Mouse (Mus musculus): ENCODE results near the gene Ccnk. TPM values are rescaled to one million over a fixed set of nuclear protein-coding genes. Genes with fewer than 3 reads are reported as not detected.

Gene Ccnk
- 10 to 100 TPM; 88.0 to 91.8 TPM for total RNA-seq (2021)
- long read RNA-seq, experiment 1, partial matches to known transcripts: 0 of 24 reads
- long read RNA-seq, experiment 1, other reads (novel, unspliced or antisense): 23 of 24 reads
- long read RNA-seq, experiment 2, partial matches to known transcripts: 0 of 35 reads
- long read RNA-seq, experiment 2, other reads (novel, unspliced or antisense): 34 of 35 reads

GRCm38 (mm10) chr12:108179321-108180266 lies at the start of gene Ccnk:
Ccnk (plus strand) TSS chr12:108179579.
- peak; percentile 98 to 99 for DNase-seq

DNA sequence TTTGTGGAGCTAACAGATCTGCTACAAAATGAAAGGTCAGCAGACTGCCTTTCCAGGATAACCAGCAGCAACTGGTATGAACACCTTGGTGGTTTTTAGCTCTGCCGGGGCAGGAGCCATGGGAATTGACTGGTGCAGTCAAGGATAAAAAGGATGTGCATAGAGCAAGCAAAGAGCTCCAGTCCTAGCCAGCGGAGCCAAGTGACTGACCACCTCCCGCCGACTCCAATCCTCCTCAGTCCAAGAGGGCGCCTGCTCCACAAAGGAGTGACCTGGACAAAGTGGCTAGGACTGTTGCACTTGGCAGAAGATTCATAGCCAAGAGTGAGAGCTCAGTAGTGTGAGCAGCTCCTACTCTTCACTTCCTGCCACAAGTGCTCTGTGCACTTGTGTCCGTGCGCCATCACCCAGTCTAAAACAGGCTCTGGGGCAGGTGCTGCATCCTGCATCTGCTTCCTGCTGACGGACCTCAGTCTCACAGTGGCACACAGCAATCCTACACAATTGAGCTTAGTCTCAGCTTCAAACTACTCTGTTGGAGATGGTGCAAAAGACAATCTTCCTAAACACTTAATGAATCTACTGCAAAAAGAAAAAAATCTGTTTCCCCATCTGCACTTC lies 46.8 kb upstream of the Ccnk start:
- intact Hi-C loops (cut with DNase I): no loop called here
- DNase-seq: no peak

More at GRCm38 (mm10) chr12:108179321-108180266, at the start of gene Ccnk:
- intact Hi-C loops (cut with DNase I): no loop called here

- intact Hi-C loops (cut with DNase I): no loop called here
- DNase-seq: no peak
Observed at GRCm38 (mm10) chr12:108133181-108133580, 46.2 kb upstream of the Ccnk start.

- peak in 1 of 2 experiments; percentile 50 for DNase-seq
- intact Hi-C loops (cut with DNase I): no loop called here
Observed at GRCm38 (mm10) chr12:108135610-108136208, 43.7 kb upstream of the Ccnk start.

GRCm38 (mm10) chr12:108143624-108144498 lies 35.5 kb upstream of the Ccnk start:
- DNase-seq: peak in 1 of 2 experiments; percentile 26
- intact Hi-C loops (cut with DNase I): no loop called here

DNA sequence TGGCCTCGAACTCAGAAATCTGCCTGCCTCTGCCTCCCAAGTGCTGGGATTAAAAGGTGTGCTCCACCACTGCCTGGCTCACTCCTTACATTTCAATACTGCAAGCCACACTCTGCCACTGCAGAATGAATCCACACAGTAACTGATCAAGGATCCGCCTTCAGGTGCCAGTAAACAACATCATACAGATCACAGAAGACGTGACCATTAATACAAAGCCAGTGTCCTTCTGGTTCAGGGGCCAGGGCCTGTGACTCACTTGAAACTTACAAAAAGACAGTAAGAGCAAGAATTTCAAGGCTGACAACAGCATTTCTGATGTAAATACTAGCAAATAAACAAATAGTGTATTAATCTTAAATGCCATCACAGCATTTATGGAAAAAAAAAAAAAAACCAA lies 34.2 kb upstream of the Ccnk start:
- intact Hi-C loops (cut with DNase I): no loop called here
- DNase-seq: no peak

GRCm38 (mm10) chr12:108149764-108150163 lies 29.6 kb upstream of the Ccnk start:
- DNase-seq: no peak
- intact Hi-C loops (cut with DNase I): no loop called here

DNA sequence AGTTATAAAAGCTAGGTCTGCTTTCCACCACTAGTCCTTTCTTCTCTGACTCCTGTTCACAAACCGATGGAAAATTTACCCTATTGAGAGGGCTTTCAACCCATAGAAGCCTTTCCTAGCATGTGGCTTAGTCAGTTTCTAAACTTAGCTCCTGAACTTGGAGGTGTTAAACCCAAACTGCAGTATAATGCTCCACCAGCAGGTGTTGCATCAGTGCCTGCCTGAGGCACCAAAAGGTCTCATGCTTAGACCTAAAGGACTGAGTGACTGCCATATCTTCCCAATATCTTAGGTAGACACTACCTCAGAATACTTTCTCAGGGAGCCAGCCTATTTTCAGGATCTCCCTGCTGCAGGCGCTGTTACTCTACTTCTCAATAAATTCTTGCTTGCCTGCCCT lies 26.6 kb upstream of the Ccnk start:
- no peak for DNase-seq
- intact Hi-C loops (cut with DNase I): no loop called here

- no peak for DNase-seq
- intact Hi-C loops (cut with DNase I): loop anchor here (5.0 kb wide), 1 partner anchor 118 kb away; no protein-coding TSS in a partner anchor
Observed at GRCm38 (mm10) chr12:108159863-108160262, 19.5 kb upstream of the Ccnk start.

GRCm38 (mm10) chr12:108162036-108162435 lies 17.3 kb upstream of the Ccnk start:
- DNase-seq: no peak
- intact Hi-C loops (cut with DNase I): loop anchor here (5.0 kb wide), 1 partner anchor 120 kb away; no protein-coding TSS in a partner anchor

- no peak for DNase-seq
- intact Hi-C loops (cut with DNase I): loop anchor here (5.0 kb wide), 1 partner anchor 121 kb away; no protein-coding TSS in a partner anchor
Observed at GRCm38 (mm10) chr12:108163706-108164105, 15.7 kb upstream of the Ccnk start.

- intact Hi-C loops (cut with DNase I): no loop called here
- no peak for DNase-seq
Observed at GRCm38 (mm10) chr12:108168909-108169308, 10.5 kb upstream of the Ccnk start.

DNA sequence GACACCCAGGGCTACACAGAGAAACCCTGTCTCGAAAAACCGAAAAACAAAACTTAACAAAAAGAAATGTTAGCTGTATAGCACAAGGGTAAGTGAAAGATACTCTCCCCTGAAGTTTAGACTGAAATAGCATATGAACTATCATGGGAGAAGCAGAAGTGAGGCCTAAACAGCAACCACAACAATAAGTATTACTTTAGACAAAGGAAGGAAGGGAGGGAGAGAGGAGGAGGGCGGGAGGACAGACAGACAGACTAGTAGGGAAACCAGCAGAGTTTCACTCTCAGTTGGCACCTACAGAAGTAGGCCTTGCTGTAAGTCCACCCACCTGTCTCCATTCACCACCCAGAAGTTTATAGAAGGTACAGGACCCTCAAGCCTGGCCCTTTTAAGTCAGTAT lies 8.9 kb upstream of the Ccnk start:
- intact Hi-C loops (cut with DNase I): no loop called here
- no peak for DNase-seq

- intact Hi-C loops (cut with DNase I): no loop called here
- no peak for DNase-seq
Observed at GRCm38 (mm10) chr12:108171336-108171735, 8.0 kb upstream of the Ccnk start.

DNA sequence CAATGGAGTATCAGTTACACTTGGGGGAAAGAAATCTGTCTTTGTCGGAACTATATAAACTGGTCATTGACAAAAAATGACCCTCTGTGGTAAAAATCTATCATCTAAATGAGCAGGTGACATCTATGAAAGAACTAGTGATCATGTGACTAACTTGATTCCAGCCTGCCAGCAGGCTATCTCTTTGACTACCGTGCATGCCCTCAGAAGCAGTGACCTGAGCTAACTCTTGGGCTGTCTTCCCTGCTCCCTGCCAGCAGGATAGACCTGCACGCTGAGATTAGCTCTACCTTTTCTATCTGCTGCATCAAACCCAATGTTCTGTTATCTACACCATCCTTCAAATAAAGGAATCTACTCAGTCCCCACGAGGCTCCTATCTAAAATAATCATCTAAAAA lies 6.7 kb upstream of the Ccnk start:
- intact Hi-C loops (cut with DNase I): no loop called here
- no peak for DNase-seq

GRCm38 (mm10) chr12:108174606-108175505 lies 4.5 kb upstream of the Ccnk start:
- intact Hi-C loops (cut with DNase I): no loop called here
- no peak for DNase-seq

GRCm38 (mm10) chr12:108176366-108176765 lies 3.0 kb upstream of the Ccnk start:
- intact Hi-C loops (cut with DNase I): no loop called here
- DNase-seq: no peak

GRCm38 (mm10) chr12:108178331-108179245 lies 791 bp upstream of the Ccnk start:
- intact Hi-C loops (cut with DNase I): no loop called here
- DNase-seq: peak; percentile 17 to 50

Measured in gastrocnemius, postnatal 36 days (tissue).